ENCODE assay signal across 9 mouse cellular contexts in the genomic region with DNA sequence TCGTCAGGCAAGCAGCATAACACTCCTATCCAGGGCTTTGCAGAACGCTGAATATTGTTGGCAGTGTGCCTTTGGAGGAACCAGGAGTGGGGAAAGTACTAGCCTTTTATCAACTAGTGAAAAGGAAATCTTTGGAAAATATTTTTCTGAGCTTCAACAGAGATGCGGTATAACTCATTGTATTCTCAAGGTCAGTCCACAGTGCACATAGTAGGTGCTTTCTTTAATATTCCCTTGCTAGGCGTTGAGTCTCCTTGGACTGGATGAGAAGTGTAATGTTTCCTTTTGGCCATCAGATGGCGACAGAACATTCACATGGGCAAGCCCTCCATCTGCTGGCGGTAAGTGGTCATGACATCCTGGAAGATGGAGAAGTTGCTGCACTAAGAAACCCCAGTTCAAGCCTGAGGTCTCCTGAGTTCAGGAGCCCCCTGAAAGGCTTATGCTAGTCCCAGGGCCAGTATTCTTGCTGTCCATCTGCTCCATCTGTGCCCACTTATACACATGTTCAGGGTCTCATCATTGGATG. TPM values are rescaled to one million over a fixed set of nuclear protein-coding genes. Genes with fewer than 3 reads are reported as not detected.
DNase-seq lines count a peak whose midpoint lies in the region; ATAC-seq and TF ChIP-seq lines count a peak whose summit lies in the region.
"Had no signal": no experiment of that assay in that cellular context is flagged by ENCODE, and none has a peak within 500 bp of the region (broad histone marks: within the 10 kb centered on the region; RNA-seq: fewer than 3 reads in every experiment).

No protein-coding gene starts in this region.

- peak; percentile 36 for DNase-seq in 3134 (ENCODE audit: extremely low read depth, insufficient read length, low spot score)
- peak; percentile 74 to 79 for DNase-seq in CD8-positive naive resting alpha-beta T cell, adult 2 months (ENCODE audit: low read depth in 2 of 2, low spot score in 2 of 2)
- peak; percentile 46 for DNase-seq in brain, embryonic 18.5 days (ENCODE audit: low read depth, low spot score)
- peak; percentile 8 for DNase-seq in fat pad, adult 2 months (ENCODE audit: extremely low read depth, low read depth, low spot score)
- DNase-seq in kidney, postnatal 0 days (ENCODE audit: low spot score), result peak; percentile 93
- DNase-seq in liver, embryonic 13.5 days, result peak; percentile 69
- peak; percentile 92 for DNase-seq in retina, postnatal 1 day
- DNase-seq in thymus, postnatal 4 days, result peak; percentile 84

- WGBS in kidney, postnatal 0 days, result 19% methylated on average over 6 of the region's 6 CpGs
- 19% methylated on average over 6 of the region's 6 CpGs for WGBS in liver, embryonic 13.5 days (ENCODE audit: insufficient replicate concordance)

- peak; percentile 100 for TF ChIP-seq CTCF in kidney, postnatal 0 days (IDR thresholded peaks at IDR 0.05; ENCODE audit: low read depth)

- no peak overlapping the region for H3K4me3 ChIP-seq in kidney, postnatal 0 days (replicated peaks; ENCODE audit: low read depth, low read length)
- no peak overlapping the region for H3K4me3 ChIP-seq in liver, embryonic 13.5 days (replicated peaks)
- H3K4me3 ChIP-seq: liver, embryonic 15.5 days had no signal

- no peaks in the 10 kb centered on the region for H3K9me3 ChIP-seq in kidney, postnatal 0 days (replicated peaks; ENCODE audit: low read length)
- no peaks in the 10 kb centered on the region for H3K9me3 ChIP-seq in liver, embryonic 13.5 days (replicated peaks)
- H3K9me3 ChIP-seq: liver, embryonic 15.5 days had no signal

- H3K27me3 ChIP-seq in kidney, postnatal 0 days (ENCODE audit: insufficient read depth, low read length), result no peaks in the 10 kb centered on the region
- no peaks in the 10 kb centered on the region for H3K27me3 ChIP-seq in liver, embryonic 13.5 days
- H3K27me3 ChIP-seq: liver, embryonic 15.5 days had no signal

- 0 out of 2 replicates have a peak, but pooled peaks cover 5% of the 10 kb centered on the region for H3K36me3 ChIP-seq in kidney, postnatal 0 days (ENCODE audit: insufficient read depth, low read length)
- H3K36me3 ChIP-seq in liver, embryonic 13.5 days, result 0 out of 2 replicates have a peak, but pooled peaks cover 10% of the 10 kb centered on the region

- H3K4me2 ChIP-seq in kidney, postnatal 0 days (ENCODE audit: low read length), result no peak overlapping the region
- H3K4me2 ChIP-seq in liver, embryonic 13.5 days, result no peak overlapping the region
- H3K4me2 ChIP-seq: liver, embryonic 15.5 days had no signal

- H3K9ac ChIP-seq in kidney, postnatal 0 days (ENCODE audit: low read depth, low read length), result no peak overlapping the region
- no peak overlapping the region for H3K9ac ChIP-seq in liver, embryonic 13.5 days
- H3K9ac ChIP-seq: liver, embryonic 15.5 days had no signal

- ATAC-seq in kidney, postnatal 0 days (replicated peaks; ENCODE audit: low FRiP score, low read depth), result no peak
- no peak for ATAC-seq in liver, embryonic 13.5 days (ENCODE audit: low read depth)

- H3K27ac ChIP-seq in kidney, postnatal 0 days, result no peak overlapping the region
- no peak overlapping the region for H3K27ac ChIP-seq in liver, embryonic 13.5 days
- H3K27ac ChIP-seq: liver, embryonic 15.5 days had no signal

- H3K4me1 ChIP-seq in kidney, postnatal 0 days (replicated peaks; ENCODE audit: insufficient read depth, low read length), result peaks cover 5% of the 10 kb centered on the region; the same call in 1 of the 2 replicates
- H3K4me1 ChIP-seq in liver, embryonic 13.5 days (replicated peaks), result peaks cover 37% of the 10 kb centered on the region

RNA-seq across cellular contexts. Expression of a gene that starts 1.6 kb away (rescaled TPM):
- 19.6 and 22.4 TPM in 2 replicates for polyA plus RNA-seq in kidney, postnatal 0 days (2015; fragmentation: Nextera tagmentation; extraction: Ambion mirVana)
- polyA plus RNA-seq in liver, embryonic 13.5 days (2015; fragmentation: Nextera tagmentation; extraction: Ambion mirVana), result 16.9 and 19.3 TPM in 2 replicates

RNA-seq across cellular contexts. Expression of a gene that starts 21.9 kb away (rescaled TPM):
- not detected in 2 replicates for polyA plus RNA-seq in kidney, postnatal 0 days (2015; fragmentation: Nextera tagmentation; extraction: Ambion mirVana)
- polyA plus RNA-seq in liver, embryonic 13.5 days (2015; fragmentation: Nextera tagmentation; extraction: Ambion mirVana), result 0.05 and 0.34 TPM in 2 replicates

RNA-seq across cellular contexts. Expression of a gene that starts 36.7 kb away (rescaled TPM):
- 0.09 TPM in 1 of 2 replicates, not detected in the other for polyA plus RNA-seq in kidney, postnatal 0 days (2015; fragmentation: Nextera tagmentation; extraction: Ambion mirVana)
- 99.2 and 109 TPM in 2 replicates for polyA plus RNA-seq in liver, embryonic 13.5 days (2015; fragmentation: Nextera tagmentation; extraction: Ambion mirVana)

RNA-seq across cellular contexts. Expression of a gene that starts 55.9 kb away (rescaled TPM):
- 9.5 and 10.6 TPM in 2 replicates for polyA plus RNA-seq in kidney, postnatal 0 days (2015; fragmentation: Nextera tagmentation; extraction: Ambion mirVana)
- 7.8 and 8.4 TPM in 2 replicates for polyA plus RNA-seq in liver, embryonic 13.5 days (2015; fragmentation: Nextera tagmentation; extraction: Ambion mirVana)

Comparison
In these comparisons a context has a peak if more than half of its experiments do, and no peak if none do; other contexts are left out.
1. DNase-seq: peak in every context shown above with its lines; median percentile 93 in kidney, postnatal 0 days; 92 in retina, postnatal 1 day; 84 in thymus, postnatal 4 days; 76 in CD8-positive naive resting alpha-beta T cell, adult 2 months; 69 in liver, embryonic 13.5 days; 46 in brain, embryonic 18.5 days; 36 in 3134; 8 in fat pad, adult 2 months.
2. RNA of a gene that starts 36.7 kb away (polyA plus RNA-seq): 99.2 to 109 TPM in liver, embryonic 13.5 days; 0.09 TPM in kidney, postnatal 0 days; every median in the first group is over 10 times any median in the second.